Mouse (Mus musculus): Measurements from ENCODE around the gene Usp47. TPM values are rescaled to one million over a fixed set of nuclear protein-coding genes. Genes with fewer than 3 reads are reported as not detected.

Usp47 gene
- polyA plus RNA-seq, 1 experiment = 15.5 TPM

DNA sequence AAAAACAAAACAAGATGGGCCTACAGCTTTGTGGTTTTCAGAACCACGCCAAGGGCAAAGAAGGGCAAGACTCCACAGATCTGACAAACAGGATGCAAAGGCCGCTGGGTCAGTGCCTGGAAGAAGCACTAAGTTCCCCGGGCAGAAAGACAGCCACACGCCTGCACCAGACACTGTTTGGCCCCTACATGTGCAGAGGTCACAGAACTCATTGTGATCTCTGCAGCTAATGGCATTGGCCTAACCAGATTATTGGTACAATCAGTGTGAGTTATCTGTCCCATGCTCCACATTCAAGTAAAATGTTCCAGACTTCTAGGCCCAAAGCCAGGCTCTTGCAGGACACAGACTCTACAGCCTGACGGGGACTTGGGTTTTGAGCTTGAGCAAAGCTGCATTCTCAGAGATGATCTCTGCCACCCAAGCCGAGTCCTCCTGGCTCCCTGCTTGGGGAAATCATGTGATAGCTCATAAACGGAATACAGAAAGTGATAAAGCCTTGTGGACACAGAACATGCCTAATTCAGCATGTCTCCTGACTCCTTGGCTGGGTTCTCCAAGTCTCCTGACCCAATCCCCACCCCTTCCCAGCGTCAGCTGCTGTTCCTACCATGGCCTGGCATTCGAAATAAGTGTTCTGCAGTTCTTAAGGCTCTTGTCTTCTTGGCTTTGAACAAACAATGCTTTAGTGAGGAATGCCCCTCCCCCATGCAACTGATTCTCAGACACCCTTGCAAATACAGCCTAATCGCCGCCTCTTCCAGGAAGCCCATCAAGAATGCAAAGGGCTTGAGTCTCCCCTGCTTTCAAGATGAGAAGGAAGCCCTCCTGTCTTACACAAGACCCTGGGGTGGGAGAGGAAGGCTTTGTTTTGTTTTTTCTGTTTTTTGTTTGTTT is 115.5 kb downstream of the Usp47 start:
- Histone ChIP-seq H3K4me1 (ENCODE audit: control insufficient read depth, insufficient read depth, low read length) (no peaks in the 10 kb centered on the region), H3K27ac (ENCODE audit: insufficient read depth, low read depth, low read length) (no peak overlapping the region; the same call in 1 of the 2 replicates), H3K36me3 (ENCODE audit: control insufficient read depth, insufficient read depth, low read length) (no peaks in the 10 kb centered on the region), H3K4me3 (ENCODE audit: insufficient read depth, low read depth, low read length) (no peak overlapping the region), H3K27me3 (replicated peaks; ENCODE audit: control insufficient read depth, insufficient read depth, low read length) (no peaks in the 10 kb centered on the region)
- TF ChIP-seq CTCF (conservative IDR thresholded peaks at IDR 0.05; ENCODE audit: insufficient read depth, insufficient read length, low read depth, low read length) (no peak), POLR2A (IDR thresholded peaks at IDR 0.05; ENCODE audit: low read depth, low read length) (no peak)
- 73% methylated on average over 11 of the region's 11 CpGs for WGBS
- peak; percentile 78 for DNase-seq

DNA sequence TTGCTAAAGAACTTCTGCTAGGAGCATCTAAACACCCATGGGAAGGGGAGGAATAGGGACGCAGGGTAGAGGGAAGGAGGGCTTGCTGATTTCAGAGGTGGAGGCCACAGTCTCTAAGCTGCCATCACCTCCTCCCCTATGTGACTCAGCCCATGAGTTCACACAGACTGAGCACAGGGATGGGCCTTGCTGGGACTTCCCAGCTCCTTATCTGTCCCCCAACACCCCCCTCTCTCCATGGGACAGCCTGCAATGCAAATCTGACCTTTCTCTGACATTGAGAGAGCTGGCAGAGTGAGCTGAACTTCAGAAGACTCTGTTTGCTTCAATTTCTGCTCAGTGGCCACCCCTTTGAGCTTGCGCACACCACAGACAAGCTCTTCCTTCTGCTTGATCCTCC is 117.4 kb downstream of the Usp47 start:
- Histone ChIP-seq H3K4me1 (ENCODE audit: control insufficient read depth, insufficient read depth, low read length) (no peaks in the 10 kb centered on the region), H3K36me3 (ENCODE audit: control insufficient read depth, insufficient read depth, low read length) (no peaks in the 10 kb centered on the region), H3K4me3 (ENCODE audit: insufficient read depth, low read depth, low read length) (no peak overlapping the region), H3K27me3 (replicated peaks; ENCODE audit: control insufficient read depth, insufficient read depth, low read length) (no peaks in the 10 kb centered on the region), H3K27ac (ENCODE audit: insufficient read depth, low read depth, low read length) (no peak overlapping the region)
- WGBS = 93% methylated on average over 2 of the region's 2 CpGs
- TF ChIP-seq CTCF (conservative IDR thresholded peaks at IDR 0.05; ENCODE audit: insufficient read depth, insufficient read length, low read depth, low read length) (no peak), POLR2A (IDR thresholded peaks at IDR 0.05; ENCODE audit: low read depth, low read length) (no peak)
- DNase-seq = no peak

DNA sequence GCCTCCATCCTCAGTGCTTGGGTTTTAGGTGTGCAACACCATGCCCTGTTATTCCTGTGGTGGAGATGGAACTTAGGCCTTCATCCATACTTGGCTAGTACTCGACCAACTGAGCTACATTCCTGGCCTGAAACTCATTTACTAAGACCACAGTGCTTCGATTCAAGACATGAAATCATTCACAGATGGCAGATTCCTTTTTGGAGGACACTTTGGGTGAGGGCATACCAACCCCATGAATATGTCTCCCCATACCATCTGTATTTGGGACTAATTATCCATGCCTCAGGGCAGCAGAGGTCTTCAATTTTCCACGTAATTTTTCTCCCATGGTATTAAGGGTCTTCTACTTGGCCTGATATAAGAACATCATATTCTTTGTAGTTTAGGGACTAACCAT is 119.3 kb downstream of the Usp47 start:
- DNase-seq = no peak
- H3K36me3 ChIP-seq (ENCODE audit: control insufficient read depth, insufficient read depth, low read length) = no peaks in the 10 kb centered on the region
- no peak overlapping the region for H3K4me3 ChIP-seq (ENCODE audit: insufficient read depth, low read depth, low read length)
- 58% methylated on average over 3 of the region's 3 CpGs for WGBS
- H3K4me1 ChIP-seq (ENCODE audit: control insufficient read depth, insufficient read depth, low read length) = no peaks in the 10 kb centered on the region
- H3K27ac ChIP-seq (ENCODE audit: insufficient read depth, low read depth, low read length) = no peak overlapping the region
- TF ChIP-seq POLR2A (IDR thresholded peaks at IDR 0.05; ENCODE audit: low read depth, low read length) (no peak), CTCF (conservative IDR thresholded peaks at IDR 0.05; ENCODE audit: insufficient read depth, insufficient read length, low read depth, low read length) (no peak)
- no peaks in the 10 kb centered on the region for H3K27me3 ChIP-seq (replicated peaks; ENCODE audit: control insufficient read depth, insufficient read depth, low read length)

- Histone ChIP-seq H3K27me3 (replicated peaks; ENCODE audit: control insufficient read depth, insufficient read depth, low read length) (no peaks in the 10 kb centered on the region), H3K27ac (ENCODE audit: insufficient read depth, low read depth, low read length) (no peak overlapping the region), H3K4me1 (ENCODE audit: control insufficient read depth, insufficient read depth, low read length) (no peaks in the 10 kb centered on the region), H3K4me3 (ENCODE audit: insufficient read depth, low read depth, low read length) (no peak overlapping the region), H3K36me3 (ENCODE audit: control insufficient read depth, insufficient read depth, low read length) (no peaks in the 10 kb centered on the region)
- 57% methylated on average over 7 of the region's 7 CpGs for WGBS
- no peak for TF ChIP-seq CTCF (conservative IDR thresholded peaks at IDR 0.05; ENCODE audit: insufficient read depth, insufficient read length, low read depth, low read length)
- TF ChIP-seq POLR2A (IDR thresholded peaks at IDR 0.05; ENCODE audit: low read depth, low read length) = no peak
- peak; percentile 25 for DNase-seq
Measured at GRCm38 (mm10) chr7:112143090-112143500, 119.8 kb downstream of the Usp47 start.

GRCm38 (mm10) chr7:112143978-112144377 is 120.7 kb downstream of the Usp47 start:
- Histone ChIP-seq H3K4me1 (ENCODE audit: control insufficient read depth, insufficient read depth, low read length) (no peaks in the 10 kb centered on the region), H3K27me3 (replicated peaks; ENCODE audit: control insufficient read depth, insufficient read depth, low read length) (no peaks in the 10 kb centered on the region), H3K27ac (ENCODE audit: insufficient read depth, low read depth, low read length) (no peak overlapping the region), H3K4me3 (ENCODE audit: insufficient read depth, low read depth, low read length) (no peak overlapping the region), H3K36me3 (ENCODE audit: control insufficient read depth, insufficient read depth, low read length) (no peaks in the 10 kb centered on the region)
- 50% methylated on average over 4 of the region's 4 CpGs for WGBS
- DNase-seq = peak; percentile 60
- TF ChIP-seq POLR2A (IDR thresholded peaks at IDR 0.05; ENCODE audit: low read depth, low read length) (no peak), CTCF (conservative IDR thresholded peaks at IDR 0.05; ENCODE audit: insufficient read depth, insufficient read length, low read depth, low read length) (no peak)

GRCm38 (mm10) chr7:112144646-112145179 is 121.4 kb downstream of the Usp47 start:
- Histone ChIP-seq H3K4me1 (ENCODE audit: control insufficient read depth, insufficient read depth, low read length) (no peaks in the 10 kb centered on the region), H3K27ac (ENCODE audit: insufficient read depth, low read depth, low read length) (no peak overlapping the region), H3K4me3 (ENCODE audit: insufficient read depth, low read depth, low read length) (no peak overlapping the region), H3K36me3 (ENCODE audit: control insufficient read depth, insufficient read depth, low read length) (no peaks in the 10 kb centered on the region), H3K27me3 (replicated peaks; ENCODE audit: control insufficient read depth, insufficient read depth, low read length) (no peaks in the 10 kb centered on the region)
- TF ChIP-seq CTCF (conservative IDR thresholded peaks at IDR 0.05; ENCODE audit: insufficient read depth, insufficient read length, low read depth, low read length) (no peak), POLR2A (IDR thresholded peaks at IDR 0.05; ENCODE audit: low read depth, low read length) (no peak)
- no peak for DNase-seq
- WGBS = 83% methylated on average over 11 of the region's 11 CpGs

DNA sequence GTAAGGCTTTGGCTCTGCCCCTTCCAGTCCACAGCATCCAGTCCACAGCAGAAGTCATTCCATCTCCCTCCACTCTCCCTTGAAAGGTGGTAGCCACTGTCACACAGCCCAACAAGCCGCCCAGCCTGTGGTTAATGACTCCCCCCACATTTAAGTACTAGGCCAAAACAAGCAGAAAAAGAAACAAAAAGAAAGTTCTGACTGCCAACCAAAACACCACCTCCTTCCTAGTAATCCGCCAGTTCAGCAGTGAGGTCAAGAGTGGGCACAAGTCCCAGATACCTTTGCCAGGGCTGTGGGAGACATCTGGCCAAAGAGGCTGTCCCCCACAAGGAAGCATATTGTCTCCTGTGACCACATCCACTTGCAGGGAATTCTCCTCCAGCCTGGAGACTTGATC is 124.7 kb downstream of the Usp47 start:
- Histone ChIP-seq H3K4me1 (ENCODE audit: control insufficient read depth, insufficient read depth, low read length) (no peaks in the 10 kb centered on the region), H3K27me3 (replicated peaks; ENCODE audit: control insufficient read depth, insufficient read depth, low read length) (no peaks in the 10 kb centered on the region), H3K36me3 (ENCODE audit: control insufficient read depth, insufficient read depth, low read length) (no peaks in the 10 kb centered on the region), H3K4me3 (ENCODE audit: insufficient read depth, low read depth, low read length) (no peak overlapping the region), H3K27ac (ENCODE audit: insufficient read depth, low read depth, low read length) (no peak overlapping the region)
- TF ChIP-seq POLR2A (IDR thresholded peaks at IDR 0.05; ENCODE audit: low read depth, low read length) (no peak), CTCF (conservative IDR thresholded peaks at IDR 0.05; ENCODE audit: insufficient read depth, insufficient read length, low read depth, low read length) (no peak)
- DNase-seq = peak; percentile 69
- 28% methylated on average over 2 of the region's 2 CpGs for WGBS
